Mouse (Mus musculus): Measurements from ENCODE around the gene Plac8.

The Plac8 gene

DNA sequence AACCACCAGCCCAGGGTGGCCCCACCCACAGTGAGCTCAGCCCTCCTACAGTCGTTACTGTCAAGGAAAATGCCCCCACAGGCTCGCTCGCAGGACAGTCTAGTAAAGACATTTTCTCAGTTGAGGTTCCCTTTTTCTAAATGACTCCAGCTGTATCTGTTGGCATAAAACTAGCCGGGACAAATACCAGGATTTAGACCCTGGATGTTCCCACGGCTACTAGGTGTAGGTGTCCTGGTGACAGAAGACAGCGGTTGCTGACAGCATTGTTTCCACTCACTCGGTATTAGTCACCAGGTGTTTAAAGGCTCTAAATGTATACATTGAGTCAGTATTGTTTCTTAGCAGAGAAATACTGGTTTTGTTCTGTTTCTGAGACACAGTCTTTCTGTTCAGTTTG lies 36.2 kb downstream of the Plac8 start:
- DNase-seq (ENCODE audit: low spot score in 2 of 2), result no peak

DNA sequence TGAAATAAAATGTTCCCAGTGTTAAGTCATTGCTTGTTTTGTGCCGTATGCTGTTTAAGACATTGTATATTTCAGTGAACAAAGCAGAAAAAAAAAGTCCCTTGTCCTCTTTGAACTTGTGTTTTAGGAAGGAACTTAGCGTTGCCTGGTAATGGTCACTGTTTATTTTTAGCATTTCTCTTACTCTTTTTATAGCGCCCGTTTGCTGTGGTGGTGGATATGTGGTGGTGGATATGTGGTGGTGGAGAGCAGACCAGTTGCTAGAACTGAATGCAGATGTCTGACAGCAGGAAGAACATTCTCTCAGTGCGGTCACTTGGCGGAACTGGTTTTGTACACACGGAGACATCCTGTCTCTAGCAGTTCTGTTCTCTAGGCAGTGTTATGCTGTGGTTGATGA lies 45.9 kb downstream of the Plac8 start:
- peak; percentile 51 to 62 for DNase-seq (ENCODE audit: low spot score in 2 of 2)

DNA sequence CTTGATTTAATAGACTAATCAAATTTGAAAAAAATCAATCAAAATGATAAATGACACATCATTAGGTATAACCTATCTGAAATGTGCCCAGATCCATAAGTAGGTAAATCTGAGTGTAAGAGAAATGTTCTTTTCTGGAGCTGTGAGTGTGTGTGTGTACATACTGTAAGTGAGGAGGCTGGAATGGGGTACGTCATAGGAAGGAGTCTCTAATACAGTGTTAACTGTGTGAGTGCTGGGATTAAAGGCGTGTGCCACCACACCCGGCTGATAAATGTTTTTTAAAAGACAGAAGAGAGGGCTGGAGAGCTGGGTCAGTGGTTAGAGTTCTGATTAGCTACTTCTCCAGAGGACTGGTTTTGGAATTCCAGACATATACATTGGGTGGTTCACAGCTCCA lies 46.4 kb downstream of the Plac8 start:
- no peak for DNase-seq (ENCODE audit: low spot score in 2 of 2)

- DNase-seq (ENCODE audit: low spot score in 2 of 2), result no peak
Measured at GRCm38 (mm10) chr5:100524921-100525320, 47.1 kb downstream of the Plac8 start.

- no peak for DNase-seq (ENCODE audit: low spot score in 2 of 2)
Measured at GRCm38 (mm10) chr5:100523331-100523730, 48.7 kb downstream of the Plac8 start.

DNA sequence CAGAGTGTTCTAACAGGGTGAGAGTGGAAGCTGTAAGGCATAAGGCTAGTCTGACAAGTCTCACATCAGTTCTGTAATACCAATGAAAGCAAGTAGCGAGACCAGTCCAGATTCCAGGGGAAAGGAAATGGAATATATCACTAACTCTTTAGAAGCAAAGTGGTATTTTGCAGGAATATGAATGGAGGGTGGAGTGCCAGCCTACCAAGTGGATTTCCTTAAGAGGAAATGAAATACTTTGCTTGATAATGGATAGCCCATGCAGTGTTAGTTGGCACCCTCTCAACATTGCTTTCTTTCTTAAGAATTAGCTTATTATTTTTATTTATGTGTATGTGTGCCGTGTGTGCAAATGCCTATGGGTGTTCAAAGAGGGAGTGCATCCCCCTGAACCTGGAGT lies 51.8 kb downstream of the Plac8 start:
- no peak for DNase-seq (ENCODE audit: low spot score in 2 of 2)

DNA sequence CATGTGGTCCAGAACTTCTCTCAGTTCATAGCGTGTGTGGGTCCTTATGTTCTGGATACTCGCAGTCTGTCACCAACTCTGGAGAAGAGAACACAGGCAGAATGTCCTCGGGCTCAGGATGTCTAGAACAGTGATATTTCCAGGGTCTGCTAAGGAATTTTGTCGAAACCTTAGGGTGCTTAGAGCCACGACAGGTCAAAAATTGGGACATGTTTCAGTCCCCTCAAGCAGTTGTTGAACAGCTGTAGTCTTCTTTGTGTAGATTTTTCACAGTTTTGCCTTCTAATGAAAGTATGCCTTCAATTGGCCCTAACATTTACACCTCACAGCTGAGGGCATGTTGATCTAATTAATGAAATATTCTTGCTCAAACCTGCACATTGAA lies 53.0 kb downstream of the Plac8 start:
- DNase-seq (ENCODE audit: low spot score in 2 of 2), result no peak

DNA sequence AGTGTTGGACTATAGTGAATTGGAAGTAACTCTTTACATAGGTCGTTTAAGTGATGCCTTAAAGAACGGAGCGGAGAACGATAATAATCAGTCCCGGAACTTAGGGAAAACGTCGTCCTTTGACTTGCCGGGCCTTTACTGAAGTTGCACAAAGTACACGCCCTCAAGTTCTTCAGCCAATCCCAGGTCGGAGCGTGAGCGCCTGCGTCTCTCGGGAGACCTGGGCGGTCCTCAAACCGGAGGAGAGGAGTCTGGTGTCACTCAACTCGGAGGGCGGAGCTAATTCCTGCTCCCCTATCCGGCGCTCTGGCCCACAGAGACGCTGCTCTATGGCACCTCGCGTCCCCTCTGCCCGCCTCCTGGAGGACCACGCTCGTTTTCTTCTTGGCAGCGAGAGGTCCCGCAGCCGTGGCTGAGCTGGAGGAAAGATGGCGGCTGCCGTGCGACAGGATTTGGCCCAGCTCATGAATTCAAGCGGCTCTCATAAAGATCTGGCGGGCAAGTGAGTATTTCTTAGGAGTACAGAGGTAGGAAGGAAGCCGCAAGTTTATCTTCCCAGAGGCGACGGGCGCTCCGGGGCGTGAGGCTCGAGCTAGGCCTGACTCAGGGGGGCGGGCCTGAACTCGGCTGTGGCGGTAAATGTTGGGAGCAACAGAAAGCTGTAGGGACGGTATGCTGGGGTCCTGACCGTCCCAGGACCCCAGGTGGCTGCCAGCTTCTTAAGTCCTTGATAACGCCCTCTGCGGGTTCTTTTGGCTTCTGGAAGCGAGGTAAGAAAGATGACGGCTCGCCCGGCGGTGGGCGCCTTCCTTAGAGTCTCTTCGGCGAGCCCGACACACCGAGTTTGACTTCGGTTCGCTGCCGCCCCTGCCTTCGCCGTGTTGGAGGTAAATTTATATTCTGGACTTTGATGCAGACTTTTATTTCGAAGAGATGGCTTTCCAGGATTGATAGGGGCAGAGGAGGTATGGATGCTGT lies 53.7 kb downstream of the Plac8 start, which contains the start of gene Cops4:
Gene Cops4, plus strand, starts transcription at position 261 of the 978 bp plus-strand sequence.
- DNase-seq (ENCODE audit: low spot score in 2 of 2), result peak; percentile 98 to 99

DNA sequence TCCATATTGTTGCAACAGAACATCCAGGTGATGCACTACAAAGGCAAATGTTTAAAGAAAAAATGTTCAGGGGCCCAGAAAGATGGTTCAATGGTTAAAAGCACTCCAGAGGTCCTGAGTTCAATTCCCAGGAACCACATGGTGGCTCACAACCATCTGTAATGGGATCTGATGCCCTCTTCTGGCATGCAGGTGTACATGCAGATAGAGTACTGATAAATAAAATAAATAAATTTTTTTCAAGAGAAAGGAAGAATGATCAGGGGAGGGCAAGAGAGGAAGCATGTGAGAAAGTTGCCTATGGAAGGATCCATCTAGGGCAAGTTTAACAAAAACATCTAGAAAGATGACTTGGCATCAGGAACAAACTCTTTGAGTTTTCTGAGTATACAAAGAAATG lies 59.5 kb downstream of the Plac8 start:
- no peak for DNase-seq (ENCODE audit: low spot score in 2 of 2)

- no peak for DNase-seq (ENCODE audit: low spot score in 2 of 2)
Measured at GRCm38 (mm10) chr5:100509247-100509646, 62.8 kb downstream of the Plac8 start.

Data from right cerebral cortex, postnatal 10 days (tissue).